Mouse (Mus musculus) forebrain, embryonic 14.5 days (tissue): ENCODE measurements around the gene Aptx. TPM values are rescaled to one million over a fixed set of nuclear protein-coding genes. Genes with fewer than 3 reads are reported as not detected.
A peak's percentile ranks its signal among the peaks of the same experiment; 100 is the strongest.

Experiments
- ATAC-seq: fragments of 200-750 bp; cut with Nextera tagmentation; 2 replicates; pipeline ENCODE4 v1.8.0; 2017; ENCODE audit warnings: mild to moderate bottlenecking, moderate library complexity
- DNase-seq: peaks from one replicate; pipeline ENCODE4 v3.0.0-alpha.2; 2015; ENCODE audit warnings: low spot score
- H3K27ac ChIP-seq: fragments of 300-500 bp; sonication (generic); 2 replicates; pipeline ENCODE4 v1.5.1; 2014; ENCODE audit warnings: low read depth, mild to moderate bottlenecking, control low read depth, low read length, moderate library complexity
- H3K27me3 ChIP-seq: fragments of 300-500 bp; sonication (generic); replicated peaks from 2 replicates; pipeline ENCODE4 v1.6.1; 2014; ENCODE audit warnings: low read length, control low read depth, mixed read lengths; ENCODE audit not compliant: control insufficient read depth, insufficient read depth
- H3K36me3 ChIP-seq: fragments of 300-500 bp; sonication (generic); 2 replicates; pipeline ENCODE4 v1.6.1; 2014; ENCODE audit warnings: low read length, control low read depth; ENCODE audit not compliant: control insufficient read depth, insufficient read depth
- H3K4me1 ChIP-seq: fragments of 300-500 bp; sonication (generic); 2 replicates; pipeline ENCODE4 v1.6.1; 2014; ENCODE audit warnings: antibody characterized with exemption, low read length, control low read depth; ENCODE audit not compliant: control insufficient read depth, insufficient read depth
- H3K4me2 ChIP-seq: fragments of 300-500 bp; sonication (generic); 2 replicates; pipeline ENCODE4 v1.6.1; 2014; ENCODE audit warnings: mild to moderate bottlenecking, control low read depth, low read length
- H3K4me3 ChIP-seq: fragments of 300-500 bp; sonication (generic); 2 replicates; pipeline ENCODE4 v1.5.1; 2014; ENCODE audit warnings: low read depth, low read length, control low read depth
- H3K9ac ChIP-seq: fragments of 300-500 bp; sonication (generic); 2 replicates; pipeline ENCODE4 v1.6.1; 2014; ENCODE audit warnings: mild to moderate bottlenecking, low read length, control low read depth, moderate library complexity
- H3K9me3 ChIP-seq: fragments of 300-500 bp; sonication (generic); replicated peaks from 2 replicates; pipeline ENCODE4 v1.6.1; 2016; ENCODE audit warnings: low read length, control low read depth, mixed read lengths; ENCODE audit not compliant: control insufficient read depth
- WGBS: fragments of 180-500 bp; shearing (Covaris S2); extraction: QIAGEN DNeasy Blood & Tissue Kit; methylation state at CpG from one replicate; pipeline ENCODE4 v1.1.7; 2014; 5-methylcytosine and 5-hydroxymethylcytosine counted together
- polyA plus RNA-seq: library from polyadenylated mRNA; unstranded; fragments of >200 nt; fragmentation: Nextera tagmentation; extraction: Ambion mirVana; gene quantifications from 2 replicates; pipeline ENCODE4 v1.2.1, GENCODE M21; 2014

Aptx gene
- polyA plus RNA-seq, 1 experiment from 2014 or later, result 59.1 TPM

DNA sequence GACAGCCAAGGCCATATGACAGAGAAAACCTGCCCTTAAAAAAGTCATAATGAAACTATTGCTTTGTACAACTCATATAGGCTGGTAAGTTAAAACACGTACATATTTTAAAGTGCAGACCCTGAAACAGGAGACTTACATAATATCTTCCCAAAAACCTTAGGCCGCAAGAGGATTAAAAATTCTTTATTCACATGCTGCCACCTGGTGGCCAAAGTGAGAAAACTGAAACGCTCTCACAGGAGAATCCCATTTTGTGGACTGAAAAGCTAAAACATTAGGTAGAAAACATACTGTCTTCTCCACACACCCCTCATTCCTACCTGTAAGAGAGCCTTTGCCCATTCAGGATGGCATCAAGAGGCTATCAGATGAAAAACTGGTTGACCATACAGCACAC is 21.1 kb downstream of the Aptx start:
- H3K4me1 ChIP-seq, result 0 out of 2 replicates have a peak, but pooled peaks cover 3% of the 10 kb centered on the region
- DNase-seq, result peak; percentile 86
- H3K4me3 ChIP-seq, result no peak overlapping the region
- WGBS, result 21% methylated on average over 3 of the region's 3 CpGs
- H3K36me3 ChIP-seq, result peaks cover 16% of the 10 kb centered on the region
- no peak overlapping the region for H3K4me2 ChIP-seq
- no peaks in the 10 kb centered on the region for H3K9me3 ChIP-seq
- H3K9ac ChIP-seq, result no peak overlapping the region
- H3K27me3 ChIP-seq, result no peaks in the 10 kb centered on the region
- ATAC-seq, result peak; percentile 32
- H3K27ac ChIP-seq, result no peak overlapping the region

GRCm38 (mm10) chr4:40680250-40680860 is 22.6 kb downstream of the Aptx start:
- 0 out of 2 replicates have a peak, but pooled peaks cover 3% of the 10 kb centered on the region for H3K4me1 ChIP-seq
- no peak overlapping the region for H3K4me2 ChIP-seq
- H3K27ac ChIP-seq, result no peak overlapping the region
- H3K4me3 ChIP-seq, result no peak overlapping the region
- no peak overlapping the region for H3K9ac ChIP-seq
- WGBS, result 47% methylated on average over 5 of the region's 5 CpGs
- 0 out of 2 replicates have a peak, but pooled peaks cover 2% of the 10 kb centered on the region for H3K36me3 ChIP-seq
- no peaks in the 10 kb centered on the region for H3K27me3 ChIP-seq
- H3K9me3 ChIP-seq, result no peaks in the 10 kb centered on the region
- DNase-seq (peak; percentile 63), ATAC-seq (peak; percentile 49; the same call in 1 of the 2 replicates)

- Histone ChIP-seq H3K27ac (no peak overlapping the region), H3K4me2 (no peak overlapping the region), H3K4me3 (no peak overlapping the region), H3K36me3 (no peaks in the 10 kb centered on the region), H3K9ac (no peak overlapping the region), H3K27me3 (no peaks in the 10 kb centered on the region), H3K4me1 (0 out of 2 replicates have a peak, but pooled peaks cover 3% of the 10 kb centered on the region), H3K9me3 (no peaks in the 10 kb centered on the region)
- peak; percentile 10; the same call in 1 of the 2 replicates for ATAC-seq
- 47% methylated on average over 5 of the region's 5 CpGs for WGBS
- peak; percentile 31 for DNase-seq
Measured at GRCm38 (mm10) chr4:40677132-40677531, 25.9 kb downstream of the Aptx start.

GRCm38 (mm10) chr4:40676338-40676737 is 26.7 kb downstream of the Aptx start:
- peak; percentile 15 for DNase-seq
- Histone ChIP-seq H3K4me1 (0 out of 2 replicates have a peak, but pooled peaks cover 3% of the 10 kb centered on the region), H3K9me3 (no peaks in the 10 kb centered on the region), H3K4me3 (no peak overlapping the region), H3K27me3 (no peaks in the 10 kb centered on the region), H3K27ac (no peak overlapping the region), H3K9ac (no peak overlapping the region), H3K36me3 (no peaks in the 10 kb centered on the region), H3K4me2 (no peak overlapping the region)
- no peak for ATAC-seq
- 15% methylated on average over 14 of the region's 14 CpGs for WGBS

- H3K9me3 ChIP-seq, result no peaks in the 10 kb centered on the region
- WGBS, result 89% methylated on average over 5 of the region's 5 CpGs
- H3K4me3 ChIP-seq, result no peak overlapping the region
- DNase-seq (no peak), ATAC-seq (no peak)
- H3K9ac ChIP-seq, result no peak overlapping the region
- H3K27me3 ChIP-seq, result no peaks in the 10 kb centered on the region
- no peak overlapping the region for H3K4me2 ChIP-seq
- H3K36me3 ChIP-seq, result no peaks in the 10 kb centered on the region
- H3K27ac ChIP-seq, result no peak overlapping the region
- 0 out of 2 replicates have a peak, but pooled peaks cover 3% of the 10 kb centered on the region for H3K4me1 ChIP-seq
Measured at GRCm38 (mm10) chr4:40673526-40673925, 29.5 kb downstream of the Aptx start.

- Histone ChIP-seq H3K9me3 (no peaks in the 10 kb centered on the region), H3K4me2 (no peak overlapping the region), H3K36me3 (no peaks in the 10 kb centered on the region), H3K4me1 (no peaks in the 10 kb centered on the region), H3K4me3 (no peak overlapping the region), H3K27me3 (no peaks in the 10 kb centered on the region), H3K27ac (no peak overlapping the region), H3K9ac (no peak overlapping the region)
- DNase-seq, result no peak
- WGBS, result 89% methylated on average over 9 of the region's 9 CpGs
- no peak for ATAC-seq
Measured at GRCm38 (mm10) chr4:40666237-40667012, 36.6 kb downstream of the Aptx start.

DNA sequence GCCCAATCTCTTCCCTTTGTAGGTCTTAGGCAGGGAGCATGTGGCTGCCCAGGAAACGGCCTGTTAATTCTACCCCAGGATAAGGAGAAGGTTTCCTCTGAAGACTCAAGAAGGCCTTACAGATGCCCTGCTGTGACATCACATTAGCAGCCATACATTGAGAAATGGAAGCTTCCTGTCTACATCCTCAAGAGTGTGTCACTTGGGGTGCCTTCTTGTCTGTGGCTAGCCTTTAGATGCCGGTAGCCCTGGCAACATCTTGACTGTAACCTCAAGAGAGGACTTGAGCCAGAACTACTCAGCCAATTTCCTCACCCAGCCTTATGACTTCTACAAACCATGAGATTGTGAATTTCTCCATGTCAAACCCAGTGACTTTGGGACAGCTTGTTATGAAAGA is 51.9 kb downstream of the Aptx start:
- H3K4me2 ChIP-seq, result no peak overlapping the region
- no peak overlapping the region for H3K27ac ChIP-seq
- H3K9me3 ChIP-seq, result no peaks in the 10 kb centered on the region
- no peaks in the 10 kb centered on the region for H3K27me3 ChIP-seq
- no peaks in the 10 kb centered on the region for H3K4me1 ChIP-seq
- no peak overlapping the region for H3K9ac ChIP-seq
- DNase-seq (no peak), ATAC-seq (no peak)
- 94% methylated on average over 2 of the region's 2 CpGs for WGBS
- H3K4me3 ChIP-seq, result no peak overlapping the region
- no peaks in the 10 kb centered on the region for H3K36me3 ChIP-seq

- ATAC-seq (no peak), DNase-seq (no peak)
- no peaks in the 10 kb centered on the region for H3K4me1 ChIP-seq
- no peak overlapping the region for H3K4me3 ChIP-seq
- no peak overlapping the region for H3K4me2 ChIP-seq
- H3K27ac ChIP-seq, result no peak overlapping the region
- no peaks in the 10 kb centered on the region for H3K9me3 ChIP-seq
- H3K36me3 ChIP-seq, result no peaks in the 10 kb centered on the region
- WGBS, result 85% methylated on average over 5 of the region's 5 CpGs
- no peak overlapping the region for H3K9ac ChIP-seq
- no peaks in the 10 kb centered on the region for H3K27me3 ChIP-seq
Measured at GRCm38 (mm10) chr4:40649111-40649510, 53.9 kb downstream of the Aptx start.

- H3K4me1 ChIP-seq, result no peaks in the 10 kb centered on the region
- H3K36me3 ChIP-seq, result no peaks in the 10 kb centered on the region
- no peak for DNase-seq
- no peak overlapping the region for H3K4me3 ChIP-seq
- H3K9ac ChIP-seq, result no peak overlapping the region
- no peaks in the 10 kb centered on the region for H3K9me3 ChIP-seq
- no peak for ATAC-seq
- no peak overlapping the region for H3K27ac ChIP-seq
- no peaks in the 10 kb centered on the region for H3K27me3 ChIP-seq
- no peak overlapping the region for H3K4me2 ChIP-seq
- WGBS, result 63% methylated on average over 5 of the region's 5 CpGs
Measured at GRCm38 (mm10) chr4:40643567-40643966, 59.4 kb downstream of the Aptx start.
